Mouse (Mus musculus) embryonic stem cell, embryonic (primary cell): ENCODE data around the gene Slc35a5.

Source experiments
- CTCF ChIA-PET, 4 experiments: fragments of 300-600 bp in 2 of 4; fragments of 350-600 bp in 2 of 4; sonication (Branson Sonifier 250); formaldehyde crosslinking; loops; one replicate each; lab custom pipeline; 2022; ENCODE audit warnings: inconsistent platforms in 2 of 4; lab: Charles Lee
- POLR2A ChIA-PET, 4 experiments: fragments of 300-600 bp in 2 of 4; fragments of 350-600 bp in 2 of 4; sonication (Branson Sonifier 250); formaldehyde crosslinking; loops; one replicate each; lab custom pipeline; 2022; ENCODE audit warnings: antibody characterized with exemption in 4 of 4, inconsistent platforms in 1 of 4; lab: Charles Lee

Gene Slc35a5

DNA sequence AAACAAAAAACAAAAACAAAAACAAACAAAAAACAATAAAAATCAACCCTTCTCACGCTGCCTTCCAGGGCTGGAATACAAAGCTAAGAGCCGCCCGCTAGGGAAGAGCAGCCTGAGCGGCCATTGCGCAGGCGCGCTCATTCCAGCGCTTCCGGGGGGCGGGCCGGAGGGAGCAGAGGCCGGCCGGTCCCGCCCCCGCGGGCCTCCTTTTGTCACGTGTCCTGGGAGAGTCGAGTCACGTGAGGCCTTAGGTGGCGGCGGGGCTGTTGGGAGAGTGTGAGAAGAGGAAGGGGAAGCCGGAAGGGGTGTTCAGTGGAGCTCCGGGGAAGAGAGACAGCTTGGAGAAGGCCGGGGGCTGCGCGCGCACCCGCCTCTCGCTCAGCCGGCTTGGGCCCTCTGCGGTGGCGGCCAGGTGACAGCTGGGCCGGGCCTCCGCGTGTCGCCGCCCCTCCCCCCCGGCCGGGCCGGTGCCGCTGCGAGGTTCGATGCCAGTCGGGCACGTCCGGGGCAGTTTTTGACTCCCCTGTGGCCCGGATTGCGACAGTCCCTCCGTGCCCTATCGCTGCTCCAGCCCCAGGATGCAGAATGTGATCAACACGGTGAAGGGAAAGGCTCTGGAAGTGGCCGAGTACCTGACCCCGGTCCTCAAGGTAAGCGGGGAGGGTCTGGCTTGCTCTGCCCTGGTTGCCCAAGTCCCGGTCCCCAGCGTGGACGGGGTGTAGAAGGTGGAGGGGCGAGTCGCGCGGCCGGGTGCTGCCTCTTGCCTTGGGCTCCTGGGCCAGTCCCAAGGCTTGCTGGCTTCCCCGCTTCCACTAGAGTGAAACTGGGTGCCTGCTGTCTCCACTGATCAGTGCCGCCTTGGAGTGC, at the start of gene Slc35a5, which contains the start of gene Atg3:
TSS of gene Slc35a5 (minus strand) at position 185 of the 867 bp plus-strand sequence.
TSS of gene Atg3 (plus strand) at position 264 of the 867 bp plus-strand sequence.
- CTCF ChIA-PET, result interaction anchor here in 1 of 4 experiments (0.5 to 0.6 kb wide), 2 partner anchors 433 to 1431 kb away, joined by 3 read pairs; no protein-coding TSS in a partner anchor
- POLR2A ChIA-PET, result interaction anchor here in 3 of 4 experiments (0.5 to 3.3 kb wide), 21 partner anchors 9 to 1342 kb away, joined by 3 to 24 read pairs (median 3); partner anchors contain the start of genes Gtpbp8 (in 2 of the 3) and Nepro (in 1 of the 3)

DNA sequence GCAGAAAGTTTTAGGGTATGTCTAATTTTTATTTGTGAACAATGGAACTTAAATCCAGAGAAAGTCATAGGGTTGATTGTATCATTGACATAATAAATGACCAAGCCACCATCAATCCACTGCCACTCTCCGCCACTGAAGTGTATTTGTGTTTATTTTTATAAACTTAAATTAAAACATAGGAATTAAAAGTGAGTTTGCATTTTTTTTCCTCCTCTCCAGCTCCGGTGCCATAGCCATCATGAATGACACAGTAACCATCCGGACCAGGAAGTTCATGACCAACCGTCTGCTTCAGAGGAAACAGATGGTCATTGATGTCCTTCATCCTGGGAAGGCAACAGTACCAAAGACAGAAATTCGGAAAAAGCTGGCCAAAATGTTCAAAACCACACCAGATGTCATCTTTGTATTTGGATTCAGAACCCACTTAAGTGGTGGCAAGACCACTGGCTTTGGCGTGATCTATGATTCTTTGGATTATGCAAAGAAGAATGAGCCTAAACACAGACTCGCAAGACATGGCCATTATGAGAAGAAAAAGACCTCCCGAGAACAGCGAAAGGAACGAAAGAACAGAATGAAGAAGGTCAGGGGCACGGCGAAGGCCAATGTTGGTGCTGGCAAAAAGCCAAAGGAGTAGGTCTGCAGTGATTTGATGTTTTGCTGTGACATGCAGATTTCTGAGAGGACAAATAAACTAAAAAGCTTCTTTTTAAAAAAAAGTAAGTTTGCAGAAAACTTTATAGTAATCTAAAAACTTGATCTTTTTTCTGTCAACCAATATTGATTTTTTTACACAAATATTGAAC, 46.6 kb upstream of the Slc35a5 start:
- ChIA-PET CTCF (no interaction called here), POLR2A (interaction anchor here in 1 of 4 experiments (0.8 kb wide), 1 partner anchor 52 kb away, joined by 3 read pairs; no protein-coding TSS in a partner anchor)

DNA sequence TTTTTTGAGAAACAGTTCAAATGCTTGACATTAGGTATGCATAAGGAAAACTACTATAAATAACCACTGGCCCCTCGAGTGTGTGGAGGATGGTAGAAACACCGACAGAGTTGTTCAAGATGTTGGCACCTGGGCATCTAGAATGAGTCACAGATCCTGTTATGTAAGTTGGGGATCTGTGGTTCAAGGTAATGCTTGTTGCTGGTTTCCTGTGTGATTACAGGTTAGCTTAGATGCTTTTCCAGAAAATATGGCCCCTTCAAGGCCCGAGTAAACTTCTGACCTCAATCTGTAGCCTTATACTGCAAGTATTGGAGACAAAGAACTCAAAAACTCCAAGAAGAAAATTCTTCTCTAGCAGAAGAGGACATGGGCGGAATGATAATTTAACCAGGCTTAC, 45.9 kb upstream of the Slc35a5 start:
- CTCF ChIA-PET, result no interaction called here
- POLR2A ChIA-PET, result interaction anchor here in 1 of 4 experiments (0.8 kb wide), 1 partner anchor 52 kb away, joined by 3 read pairs; no protein-coding TSS in a partner anchor

DNA sequence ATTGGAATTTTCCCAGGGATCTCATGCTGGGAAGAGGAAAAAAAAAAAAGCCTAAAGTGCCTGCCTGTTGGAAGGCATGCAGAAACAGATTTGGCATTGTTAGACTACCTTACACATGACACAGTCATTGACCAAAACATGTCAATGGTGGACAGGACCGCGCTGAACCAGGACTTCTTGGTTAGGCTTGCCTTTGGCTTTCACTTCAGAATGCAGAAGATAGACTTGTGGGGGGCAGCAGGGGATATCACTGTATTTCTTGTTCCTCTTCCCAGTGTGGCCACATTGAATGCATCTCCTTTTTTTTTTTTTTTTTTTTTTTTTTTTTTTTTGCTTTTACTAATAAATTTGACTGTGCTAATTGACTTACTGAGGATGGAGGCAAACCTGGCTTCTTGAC, 42.9 kb upstream of the Slc35a5 start:
- POLR2A ChIA-PET, result no interaction called here
- CTCF ChIA-PET, result no interaction called here

DNA sequence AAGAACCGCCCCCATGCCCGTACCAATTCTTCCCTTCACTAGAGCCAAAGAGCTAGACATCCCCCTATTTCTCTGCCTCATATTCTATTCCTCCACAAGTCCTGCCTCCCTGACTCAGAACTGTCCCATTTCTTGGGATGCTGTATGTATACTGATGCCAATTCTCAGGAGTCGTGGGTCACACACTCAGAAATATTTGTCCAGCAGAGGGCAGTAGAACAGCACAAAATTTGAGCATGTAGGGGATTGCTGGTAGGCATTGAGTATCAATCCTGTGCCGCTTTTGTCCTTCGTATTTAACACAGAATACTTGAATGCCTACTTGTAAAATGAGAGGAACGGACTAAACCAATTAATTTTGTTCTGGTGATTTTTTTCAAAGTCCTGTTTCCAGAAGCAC, 38.3 kb upstream of the Slc35a5 start:
- CTCF ChIA-PET, result interaction anchor here in 3 of 4 experiments (0.6 to 0.7 kb wide), 3 partner anchors 12 to 340 kb away, joined by 3 read pairs; no protein-coding TSS in a partner anchor
- POLR2A ChIA-PET, result no interaction called here

DNA sequence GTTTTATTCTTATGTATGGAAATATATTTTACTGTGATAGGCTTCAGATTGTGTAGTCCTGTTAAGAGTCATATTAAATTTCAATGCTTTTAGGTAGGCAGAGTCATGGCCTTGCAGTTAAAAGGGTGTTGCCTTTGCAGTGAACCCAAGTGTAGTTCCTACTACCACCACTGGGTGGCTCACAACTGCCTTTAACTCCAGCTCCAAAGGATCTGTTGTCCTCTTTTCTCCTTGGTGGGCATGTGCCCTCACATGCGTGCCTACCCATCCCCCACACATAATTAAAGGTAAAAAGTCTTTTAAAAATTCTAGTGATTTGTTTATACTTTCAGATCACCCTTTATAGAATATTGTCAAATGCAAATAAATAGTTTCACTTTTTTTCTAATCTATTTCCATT, 34.1 kb upstream of the Slc35a5 start:
- CTCF ChIA-PET, result interaction anchor here in 3 of 4 experiments (0.6 to 1.4 kb wide), 4 partner anchors 32 to 1247 kb away, joined by 3 to 8 read pairs (median 4); partner anchors contain the start of gene Btla (in 1 of the 3)
- POLR2A ChIA-PET, result no interaction called here

DNA sequence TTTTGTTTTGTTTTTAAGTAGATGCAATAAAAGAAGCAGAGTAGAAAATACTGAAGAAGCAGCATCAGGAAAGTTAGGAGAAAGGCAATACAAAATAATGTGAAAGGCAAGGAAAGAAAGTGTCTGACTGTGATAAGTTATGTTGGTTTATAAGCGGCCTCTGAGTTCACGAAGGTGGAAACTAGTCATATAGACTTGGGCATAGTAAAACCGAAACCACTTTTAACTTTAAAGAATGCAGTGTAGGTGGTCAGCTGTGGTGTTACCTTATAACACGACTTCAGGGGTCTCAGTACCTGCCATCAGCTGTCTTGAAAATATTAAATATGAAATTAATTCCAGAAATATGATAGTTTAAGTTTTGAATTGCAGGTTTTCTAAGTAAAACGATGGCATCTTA, 23.3 kb upstream of the Slc35a5 start:
- ChIA-PET POLR2A (no interaction called here), CTCF (no interaction called here)

DNA sequence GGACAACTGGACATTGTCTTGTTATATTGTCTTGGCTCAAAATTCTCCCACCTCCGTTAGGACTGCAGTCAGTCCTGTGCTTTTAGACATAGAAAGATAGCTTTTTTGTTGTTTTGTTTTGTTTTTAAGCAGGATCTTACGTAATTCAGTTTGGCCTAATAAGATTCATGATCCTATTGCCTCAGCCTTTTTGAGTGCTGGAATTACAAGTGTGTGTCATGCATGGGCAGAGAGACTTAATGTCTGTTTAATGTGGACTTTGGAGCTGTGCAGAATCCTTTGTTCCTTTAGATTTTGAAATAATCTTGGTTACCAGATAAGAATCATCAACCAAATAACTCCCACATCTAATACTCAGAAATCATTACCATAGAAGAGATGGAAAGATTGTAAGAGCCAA, 20.0 kb upstream of the Slc35a5 start:
- ChIA-PET CTCF (no interaction called here), POLR2A (no interaction called here)

DNA sequence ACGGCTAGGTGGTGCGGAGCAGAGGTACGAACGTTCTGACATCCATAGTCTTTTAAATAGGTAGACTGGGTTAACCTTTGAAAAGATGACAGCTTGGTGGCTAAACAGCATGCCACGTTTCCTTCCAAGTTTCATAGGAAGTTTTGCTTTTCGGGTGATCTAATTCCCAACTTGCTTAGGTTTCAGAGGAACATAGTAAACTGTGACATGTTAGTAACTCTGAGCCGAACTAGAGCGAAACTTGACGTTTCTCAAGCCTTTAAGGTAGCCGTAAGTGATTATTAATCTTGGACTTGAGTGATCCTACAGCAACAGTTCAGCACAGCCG, 847 bp upstream of the Slc35a5 start:
- CTCF ChIA-PET, result no interaction called here
- POLR2A ChIA-PET, result interaction anchor here in 3 of 4 experiments (0.8 to 3.3 kb wide), 8 partner anchors 9 to 435 kb away, joined by 3 to 24 read pairs (median 4); partner anchors contain the start of genes Gtpbp8 (in 2 of the 3) and Nepro (in 1 of the 3)

DNA sequence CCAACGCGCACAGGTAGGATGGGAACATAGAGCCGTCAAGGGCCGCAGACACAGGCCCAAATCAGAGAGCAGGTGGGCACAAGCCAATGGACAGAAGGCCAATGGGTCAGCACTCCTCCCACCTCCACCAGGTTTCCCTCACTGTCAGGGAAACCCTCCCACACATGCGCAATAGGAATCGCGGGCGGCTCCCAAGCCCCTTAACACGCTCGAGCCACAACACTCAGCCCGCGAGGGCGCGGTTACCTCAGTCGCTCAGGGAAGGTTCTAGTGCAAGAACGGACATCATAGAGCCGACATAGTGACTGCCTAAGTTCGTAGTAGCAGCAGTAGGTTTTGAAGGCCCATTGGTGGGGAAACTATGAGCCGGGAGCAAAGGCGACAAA, 377 bp downstream of the Slc35a5 start:
- POLR2A ChIA-PET, result interaction anchor here in 3 of 4 experiments (0.5 to 3.3 kb wide), 17 partner anchors 8 to 1343 kb away, joined by 3 to 24 read pairs (median 3); partner anchors contain the start of genes Gtpbp8 (in 1 of the 3) and Nepro (in 1 of the 3)
- CTCF ChIA-PET, result no interaction called here

DNA sequence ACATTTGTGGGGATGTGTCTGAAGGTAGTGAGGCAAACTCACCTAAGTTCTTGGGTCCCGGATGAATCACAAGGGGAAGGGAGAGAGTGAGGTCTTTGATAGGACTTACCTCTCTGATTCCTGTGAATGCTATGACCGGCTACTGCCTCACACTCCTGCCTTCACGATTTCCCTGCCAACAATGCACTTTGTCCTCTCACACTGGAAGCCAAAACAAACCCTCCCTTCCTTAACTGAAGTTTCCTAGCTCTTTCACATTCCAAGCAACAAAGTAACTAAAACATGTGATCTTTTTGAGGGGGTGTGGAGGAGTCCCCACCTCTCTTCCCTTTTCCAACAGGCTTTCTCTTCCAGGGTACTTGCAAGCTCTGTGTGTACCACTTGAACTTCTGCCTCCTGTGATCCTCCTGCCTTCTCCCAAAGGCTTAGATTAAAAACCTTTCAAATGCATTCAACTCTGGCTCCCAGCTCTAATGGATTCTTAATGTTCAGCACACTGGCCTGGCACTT, 3.7 kb downstream of the Slc35a5 start:
- ChIA-PET POLR2A (no interaction called here), CTCF (no interaction called here)

DNA sequence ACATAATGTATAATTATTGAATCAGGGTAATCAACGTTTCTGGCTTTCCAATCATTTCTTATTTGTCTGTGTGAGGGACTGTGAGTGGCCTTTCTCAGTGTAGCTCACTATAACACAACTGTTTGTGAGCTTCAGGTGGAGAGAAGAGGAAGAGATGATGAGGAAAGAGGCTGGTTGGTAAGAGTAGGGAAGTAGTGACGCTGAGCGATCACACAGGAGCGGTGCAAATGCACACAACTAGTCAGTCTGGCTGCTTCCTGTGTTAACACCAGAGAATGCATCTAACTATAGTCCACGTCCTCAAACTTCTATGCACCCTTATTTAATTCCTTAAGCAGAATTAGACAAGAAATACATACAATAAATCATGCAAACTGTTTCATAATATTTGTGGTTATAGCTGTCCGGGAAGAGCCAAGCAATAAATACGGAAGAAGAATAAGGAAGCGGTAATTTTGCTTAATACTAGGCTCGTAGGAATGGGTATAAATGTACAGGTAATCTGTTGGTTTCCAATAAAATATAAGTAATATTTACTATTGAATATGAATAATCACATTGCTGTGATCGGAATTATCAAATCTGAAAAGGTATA, 9.9 kb downstream of the Slc35a5 start:
- ChIA-PET POLR2A (interaction anchor here in 2 of 4 experiments (0.5 to 2.6 kb wide), 2 partner anchors 10 to 542 kb away, joined by 3 to 6 read pairs; partner anchors contain the start of genes Atg3 (in 1 of the 2) and Slc35a5 (in 1 of the 2)), CTCF (no interaction called here)

DNA sequence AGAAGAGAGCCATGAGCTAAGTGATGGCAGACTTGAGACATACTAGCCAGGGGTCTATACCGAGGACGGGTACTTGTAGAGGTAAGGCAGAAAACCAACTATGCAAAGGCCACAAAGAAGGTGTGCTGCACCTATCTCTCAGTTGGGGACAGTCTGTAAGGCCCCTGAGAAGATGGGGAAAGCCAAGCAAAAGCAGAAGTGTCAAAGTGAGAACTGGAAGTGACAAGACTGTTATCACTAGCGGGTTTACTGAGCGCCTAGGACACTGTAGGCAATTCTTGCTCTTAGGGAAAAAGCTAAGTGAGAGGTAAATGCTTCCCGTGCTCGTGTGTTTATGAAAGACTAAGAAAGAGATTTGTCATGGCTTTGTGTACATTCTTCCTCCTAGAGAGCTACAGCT, 13.4 kb downstream of the Slc35a5 start:
- POLR2A ChIA-PET, result interaction anchor here in 1 of 4 experiments (0.5 kb wide), 1 partner anchor 343 kb away, joined by 3 read pairs; no protein-coding TSS in a partner anchor
- CTCF ChIA-PET, result interaction anchor here in 1 of 4 experiments (1.7 kb wide), 1 partner anchor 845 kb away, joined by 3 read pairs; no protein-coding TSS in a partner anchor

DNA sequence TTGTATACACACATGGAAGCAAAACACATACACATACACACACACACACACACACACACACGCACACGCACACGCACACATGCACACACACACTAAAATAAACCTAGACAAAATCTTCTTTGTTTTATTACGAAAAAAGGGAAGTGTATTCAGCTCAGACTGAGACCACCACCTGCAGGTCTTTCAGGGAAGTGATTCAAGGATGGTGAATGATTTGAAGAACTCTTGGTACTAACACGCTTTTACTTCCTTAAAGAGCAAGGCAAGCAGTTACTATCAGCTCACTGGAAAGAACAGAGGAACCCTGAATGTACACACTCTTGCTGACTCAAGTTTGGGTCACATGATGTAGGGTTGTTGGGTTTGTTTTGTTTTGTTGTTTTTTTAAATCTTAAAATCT, 15.9 kb downstream of the Slc35a5 start:
- CTCF ChIA-PET, result no interaction called here
- POLR2A ChIA-PET, result interaction anchor here in 1 of 4 experiments (0.7 kb wide), 1 partner anchor 9 kb away, joined by 3 read pairs; no protein-coding TSS in a partner anchor

DNA sequence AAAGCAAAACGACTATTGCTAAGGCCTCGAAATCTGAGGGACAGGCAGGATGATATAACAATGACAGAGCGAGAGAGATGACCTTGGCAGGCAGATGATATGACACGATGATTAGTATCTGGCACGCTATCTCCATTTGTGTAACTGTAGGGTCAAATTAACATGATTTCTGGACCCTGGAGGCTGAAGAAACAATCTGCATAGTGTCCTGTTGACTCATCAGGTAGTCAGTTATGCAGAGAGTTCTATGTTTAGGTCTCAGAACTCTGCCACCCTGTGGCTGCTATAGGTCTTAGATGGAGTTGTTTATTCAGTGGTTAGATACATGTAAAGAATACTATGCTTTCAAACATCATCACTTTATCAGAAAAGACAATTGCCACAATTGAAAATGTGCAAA, 16.8 kb downstream of the Slc35a5 start:
- CTCF ChIA-PET, result no interaction called here
- POLR2A ChIA-PET, result no interaction called here

DNA sequence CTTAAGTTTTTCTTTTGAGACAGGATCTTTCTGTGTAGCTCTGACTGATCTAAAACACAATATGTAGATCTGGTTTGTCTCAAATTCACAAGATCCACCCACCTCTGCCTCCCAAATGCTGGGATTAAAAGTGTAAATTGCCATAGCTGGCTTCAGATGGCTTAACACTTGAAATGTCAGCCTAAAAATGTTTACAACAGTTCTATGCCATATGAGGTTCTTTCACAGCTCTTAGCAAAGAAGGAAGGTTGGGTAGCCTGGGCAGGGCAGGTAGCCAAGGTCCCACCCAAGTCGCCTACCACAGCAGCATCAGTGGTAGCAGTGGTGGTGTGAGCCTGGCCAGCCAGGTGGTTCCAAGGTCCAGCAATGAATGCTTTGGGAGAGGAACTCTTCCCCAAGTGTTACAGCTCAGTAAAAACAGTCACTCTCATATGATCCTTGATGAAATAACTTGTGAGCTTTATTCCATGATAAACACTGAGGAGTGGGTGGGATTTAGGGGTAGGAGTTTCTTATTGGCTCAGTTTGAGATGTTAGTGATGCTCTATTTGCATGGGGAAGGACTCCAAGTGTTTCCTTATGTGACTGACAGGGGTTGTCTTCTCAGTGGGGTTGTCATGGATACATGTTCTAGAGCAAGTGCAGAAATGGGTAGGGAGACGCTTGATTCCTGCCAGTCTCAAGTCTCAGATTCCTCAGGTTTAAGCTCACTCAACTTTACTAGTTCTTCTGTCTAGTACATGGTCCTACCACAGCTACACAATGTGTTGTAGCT, 30.4 kb downstream of the Slc35a5 start:
- CTCF ChIA-PET, result no interaction called here

More for the DNA sequence above, 30.4 kb downstream of the Slc35a5 start:
- POLR2A ChIA-PET, result no interaction called here
